Mouse (Mus musculus) brain, embryonic 18.5 days (tissue): ENCODE results near the gene Morn4.

Experiments
- DNase-seq: peaks from one replicate; pipeline ENCODE4 v3.0.0-alpha.2; 2012; ENCODE audit warnings: low read depth, low spot score

Morn4 gene

DNA sequence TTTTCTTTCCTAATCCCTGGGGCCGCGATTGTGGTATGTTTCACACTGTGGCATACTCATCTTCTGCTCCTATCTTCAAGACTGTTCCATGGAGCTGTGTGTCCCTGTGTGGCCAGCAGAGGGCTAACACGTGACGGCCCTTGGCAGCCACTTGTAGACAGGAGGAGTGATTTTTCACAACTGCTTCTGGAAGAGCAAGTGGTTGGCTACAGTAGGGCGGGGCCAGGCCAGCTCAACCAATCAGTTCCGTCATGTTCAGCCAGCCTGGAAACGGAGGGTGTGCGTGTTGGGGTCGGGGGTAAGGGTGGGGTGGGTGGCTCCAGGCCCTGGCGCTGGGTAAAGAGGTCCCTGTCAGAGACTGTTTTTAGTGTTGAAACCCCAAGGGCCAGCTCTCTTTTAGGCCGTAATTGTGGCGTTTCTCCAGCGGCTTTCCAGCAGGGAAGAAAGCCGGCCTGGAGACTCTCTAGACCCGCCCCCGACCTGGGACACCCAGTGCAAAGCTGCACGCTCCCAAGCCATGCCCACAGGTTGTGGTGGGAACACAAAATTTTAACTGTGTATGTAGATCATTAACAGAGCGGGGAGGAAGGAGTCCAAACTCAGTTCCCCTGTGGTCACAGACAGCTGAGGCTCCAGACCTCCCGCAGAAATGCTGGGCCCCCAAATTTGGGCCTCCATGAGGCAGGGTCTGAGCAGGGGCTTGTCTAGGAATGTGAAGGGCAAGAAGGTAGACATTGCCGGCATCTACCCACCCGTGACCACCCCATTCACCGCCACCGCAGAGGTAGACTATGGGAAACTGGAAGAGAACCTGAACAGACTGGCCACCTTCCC, 40.7 kb downstream of the Morn4 start, which contains the start of gene Hoga1:
Gene Hoga1, plus strand, starts transcription at position 342 of the 834 bp plus-strand sequence.
- DNase-seq, result no peak

- no peak for DNase-seq
Observed at GRCm38 (mm10) chr19:42043988-42044387, 42.2 kb downstream of the Morn4 start.

GRCm38 (mm10) chr19:42038310-42038709, 47.8 kb downstream of the Morn4 start:
- DNase-seq, result no peak

DNA sequence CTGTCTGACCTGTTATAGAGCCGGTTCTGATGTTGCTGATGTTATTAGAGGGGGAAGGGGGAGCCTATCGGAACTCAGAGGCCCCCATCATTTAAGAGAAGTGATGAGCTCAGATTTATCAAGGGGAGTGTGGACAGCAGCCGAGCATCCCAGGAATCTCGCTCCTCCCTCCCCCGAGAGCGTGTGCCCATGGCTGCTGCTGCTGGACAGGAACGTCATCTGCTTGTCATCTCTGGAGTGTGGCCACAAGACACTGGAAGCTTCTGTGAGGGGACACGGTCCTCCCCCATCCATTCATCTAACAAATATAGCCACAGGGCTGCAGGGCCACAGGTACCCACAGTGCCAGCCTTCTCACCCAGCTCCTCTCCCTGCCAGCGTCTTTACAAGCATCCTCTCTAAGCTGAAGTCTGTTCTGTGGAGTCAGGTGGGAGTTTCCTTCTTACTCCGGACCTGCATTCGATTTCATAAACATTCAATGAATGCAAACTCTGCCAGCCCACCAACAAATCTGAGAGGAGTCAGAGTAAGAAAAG, 48.9 kb downstream of the Morn4 start:
- DNase-seq, result no peak

DNA sequence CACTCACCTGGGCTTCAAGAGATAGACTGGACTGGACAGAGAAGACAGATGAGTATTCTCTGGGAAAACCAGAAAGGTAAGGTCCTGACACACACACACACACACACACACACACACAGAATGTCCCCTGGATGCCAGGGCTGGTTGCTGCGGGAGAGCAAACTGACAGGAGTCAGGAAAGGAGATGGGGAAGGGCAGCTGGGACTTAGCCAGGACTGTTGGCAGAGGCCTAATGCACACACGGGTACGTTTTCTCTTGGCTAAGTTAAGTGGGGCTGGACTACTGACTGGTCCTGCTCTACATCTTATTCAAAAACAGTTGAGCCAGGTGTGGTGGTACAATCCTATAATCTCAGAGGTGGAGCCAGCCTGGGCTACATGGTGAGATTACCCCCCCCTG, 49.8 kb downstream of the Morn4 start:
- DNase-seq, result no peak

DNA sequence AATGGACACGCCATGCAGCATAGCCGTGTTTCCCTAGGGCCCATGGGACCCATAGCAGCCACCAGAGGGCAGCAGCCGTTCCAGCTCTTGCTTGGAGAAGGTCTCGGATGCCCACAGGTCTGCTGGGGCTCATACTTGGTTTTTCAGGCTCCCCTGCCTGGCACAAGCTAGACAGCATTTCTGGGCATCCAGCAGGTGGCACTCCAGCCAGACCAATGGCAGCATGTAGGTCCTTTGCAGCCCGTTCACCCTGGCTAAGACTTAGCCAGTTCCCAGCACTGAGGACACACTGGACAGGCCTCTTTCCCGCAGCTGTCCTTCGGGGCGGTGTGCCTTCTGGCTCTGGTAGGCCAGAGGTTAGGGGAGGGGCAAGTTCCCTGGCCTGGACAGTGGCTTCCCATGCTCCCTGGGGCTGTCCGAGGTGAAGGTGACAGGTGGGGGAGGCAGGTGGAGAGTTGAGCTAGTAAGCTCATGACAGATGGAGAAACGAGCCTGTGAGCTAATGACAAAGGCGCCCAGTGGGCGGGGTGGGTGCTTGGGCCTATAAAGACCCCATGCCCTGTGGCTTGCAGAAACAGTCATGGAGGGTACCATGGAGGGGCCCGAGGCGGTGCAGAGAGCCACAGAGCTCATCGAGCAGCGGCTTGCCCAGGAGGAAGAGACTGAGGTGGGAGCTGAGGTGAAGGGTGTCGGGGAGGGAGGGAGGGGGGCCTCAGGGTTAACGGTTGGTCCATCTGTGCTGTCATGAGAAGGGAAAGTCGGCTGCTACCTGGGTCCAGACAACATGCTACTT, 50.5 kb downstream of the Morn4 start, which contains the start of gene Ankrd2:
Gene Ankrd2, plus strand, starts transcription at position 545 of the 793 bp plus-strand sequence.
- peak; percentile 32 for DNase-seq

DNA sequence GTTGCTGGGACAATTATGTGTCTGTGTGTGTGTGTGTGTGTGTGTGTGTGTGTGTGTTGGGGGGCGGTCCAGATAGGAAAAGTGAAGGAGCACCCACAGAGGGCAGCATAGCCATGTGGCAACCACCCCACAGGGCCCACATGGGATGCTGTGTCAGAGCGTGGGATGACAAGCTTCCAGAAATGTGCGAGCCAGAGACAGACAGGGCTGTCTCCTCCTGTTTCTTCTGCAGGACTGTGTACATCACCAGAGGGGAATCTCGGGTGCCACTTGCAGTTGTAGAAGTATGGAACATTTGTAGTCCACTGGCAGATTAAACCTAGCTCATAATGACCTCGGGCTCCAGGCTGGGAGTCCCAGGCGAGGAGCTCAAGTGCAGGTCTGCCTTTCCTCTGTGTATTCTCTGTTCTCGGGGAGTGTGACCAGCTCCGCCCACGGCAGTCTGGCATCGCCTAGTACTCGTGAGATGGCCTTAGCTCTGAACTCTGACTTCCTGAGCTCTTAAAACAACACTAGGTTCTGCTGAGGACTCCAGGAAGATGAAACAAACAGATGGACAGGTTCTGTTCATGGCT, 51.2 kb downstream of the Morn4 start:
- no peak for DNase-seq

DNA sequence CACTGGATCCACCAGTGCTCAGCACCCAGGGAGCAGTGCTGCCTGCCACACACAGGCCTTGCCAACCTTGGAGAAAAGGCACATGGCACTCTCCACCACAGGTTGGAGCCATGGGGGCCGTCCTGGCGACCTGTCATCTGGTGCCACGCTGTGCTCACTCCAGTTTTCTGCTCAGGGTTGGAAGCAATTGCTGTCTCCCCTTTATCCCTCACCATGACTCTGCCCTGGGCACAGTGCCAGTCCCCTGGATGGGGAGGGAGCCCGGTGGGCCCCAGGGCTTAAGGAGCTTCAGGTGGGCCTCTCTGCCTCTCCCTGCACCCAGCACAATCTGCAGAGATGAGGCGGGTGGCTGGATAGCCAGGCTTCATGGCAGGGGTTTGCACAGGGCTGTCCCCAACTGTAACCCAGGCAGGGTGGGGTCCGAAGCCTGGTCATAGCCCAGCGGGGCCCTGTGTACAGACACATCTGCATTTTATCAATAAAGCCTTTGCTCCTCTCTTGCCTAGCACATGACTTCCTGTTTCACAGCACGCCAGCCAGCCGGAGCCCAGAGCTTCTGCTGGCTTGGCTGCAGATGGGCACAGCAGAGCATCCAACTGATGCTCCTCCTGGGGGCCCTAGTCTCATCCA, 51.9 kb downstream of the Morn4 start:
- DNase-seq, result no peak

DNA sequence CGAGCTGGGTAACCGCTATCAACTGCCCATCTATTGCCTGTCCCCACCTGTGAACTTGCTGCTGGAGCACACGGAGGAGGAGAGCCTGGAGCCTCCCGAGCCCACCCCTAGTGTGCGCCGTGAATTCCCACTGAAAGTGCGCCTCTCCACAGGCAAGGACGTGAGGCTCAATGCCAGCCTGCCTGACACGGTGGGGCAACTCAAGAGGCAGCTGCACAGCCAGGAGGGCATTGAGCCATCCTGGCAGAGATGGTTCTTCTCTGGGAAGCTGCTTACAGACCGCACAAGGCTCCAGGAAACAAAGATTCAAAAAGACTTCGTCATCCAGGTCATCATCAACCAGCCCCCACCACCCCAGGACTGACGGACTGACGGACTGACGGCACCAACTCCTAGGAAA, 52.5 kb downstream of the Morn4 start:
- no peak for DNase-seq

GRCm38 (mm10) chr19:42031112-42031511, 55.0 kb downstream of the Morn4 start:
- no peak for DNase-seq

DNA sequence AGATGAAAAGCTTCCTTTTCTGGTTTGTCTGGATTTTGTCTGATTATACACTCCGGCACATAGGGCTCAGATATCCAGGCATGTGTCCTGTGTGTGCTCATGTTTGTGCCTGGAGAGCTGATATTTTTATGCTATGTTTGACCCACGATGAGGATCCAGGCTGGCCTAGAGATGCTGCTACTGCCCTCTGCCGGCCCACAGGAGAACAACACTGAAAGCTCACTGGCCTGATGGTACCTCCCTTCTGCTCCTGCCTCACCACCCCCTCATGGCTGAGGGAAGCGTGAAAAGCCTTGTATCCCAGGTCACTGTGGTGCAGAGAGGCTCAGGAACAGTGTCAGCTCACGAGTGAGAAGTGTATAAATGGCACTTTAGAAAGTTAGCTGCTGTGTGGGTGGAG, 60.0 kb downstream of the Morn4 start:
- no peak for DNase-seq
